Mouse (Mus musculus) layer of hippocampus, postnatal 25 days (tissue): Measurements from ENCODE around the gene Gnmt. TPM values are rescaled to one million over a fixed set of nuclear protein-coding genes. Genes with fewer than 3 reads are reported as not detected.

Experiments
- DNase-seq, 2 experiments: peaks; one replicate each; pipeline ENCODE4 v3.0.0; 2022; ENCODE audit warnings: mixed read lengths in 2 of 2, low spot score in 1 of 2; ENCODE audit errors: extremely low spot score in 1 of 2
- total RNA-seq, 2 experiments: library from RNA; stranded (reverse); gene quantifications; 2 replicates each; pipeline ENCODE4 v1.2.3; 2021

Gene Gnmt
- total RNA-seq, 2 experiments from 2014 or later, result 0.68 TPM; not detected in 1

DNA sequence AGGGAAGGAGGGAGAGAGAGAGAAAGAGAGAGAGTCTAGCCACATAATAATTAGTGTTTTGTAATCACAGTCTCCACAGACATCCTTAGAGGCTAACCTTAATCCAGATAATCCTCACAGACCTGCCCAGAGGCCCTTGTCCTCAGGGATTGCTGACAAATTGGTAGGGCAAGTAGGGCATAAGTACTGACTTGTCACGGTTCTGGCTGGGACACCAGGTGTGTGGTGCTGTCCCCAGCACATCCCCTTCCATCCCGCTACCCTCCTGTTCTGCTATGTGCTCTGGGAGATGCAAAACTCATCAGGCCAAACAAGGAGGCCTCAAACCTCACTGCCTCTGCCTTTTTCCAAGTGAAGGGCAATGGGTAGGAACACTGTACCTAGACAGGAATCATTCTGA lies 16.5 kb upstream of the Gnmt start:
- no peak for DNase-seq

DNA sequence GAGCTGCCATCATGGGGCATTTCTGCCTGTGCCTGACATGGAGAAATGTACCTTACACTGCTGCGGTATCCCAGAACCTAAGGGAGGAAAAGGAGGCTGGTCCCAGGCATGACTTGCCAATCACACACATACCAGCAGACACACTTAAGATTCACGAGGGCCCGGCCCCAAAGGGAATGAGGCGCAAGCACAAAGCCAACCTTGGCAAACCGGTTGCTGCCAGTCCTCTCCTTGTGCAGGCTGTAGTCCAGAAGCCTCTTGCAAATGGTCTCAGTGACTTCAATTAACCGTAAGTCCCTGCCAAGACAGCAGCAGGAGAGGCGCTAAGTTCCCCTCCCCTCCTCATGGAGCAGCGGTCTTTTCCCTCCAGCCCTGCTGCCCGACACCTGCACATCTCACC lies 14.0 kb upstream of the Gnmt start:
- no peak for DNase-seq

DNA sequence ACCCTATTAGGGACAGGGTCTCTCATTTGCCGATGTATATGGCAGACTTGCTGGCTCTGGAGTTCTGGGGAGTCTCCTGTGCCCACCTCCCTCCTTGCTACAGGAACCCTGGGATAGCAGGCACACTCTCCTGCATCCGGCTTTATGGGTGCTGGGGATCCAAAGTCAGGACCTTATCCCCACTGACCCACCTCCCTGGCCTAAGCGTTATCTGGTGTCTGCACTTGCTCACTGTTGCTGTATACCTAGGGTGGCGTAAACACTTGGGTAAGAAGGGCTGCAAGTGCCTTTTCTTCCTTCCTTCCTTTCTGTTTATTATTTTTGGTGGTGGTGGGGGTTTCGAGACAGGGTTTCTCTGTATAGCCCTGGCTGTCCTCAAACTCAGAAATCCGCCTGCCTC lies 12.3 kb upstream of the Gnmt start:
- DNase-seq, result no peak

DNA sequence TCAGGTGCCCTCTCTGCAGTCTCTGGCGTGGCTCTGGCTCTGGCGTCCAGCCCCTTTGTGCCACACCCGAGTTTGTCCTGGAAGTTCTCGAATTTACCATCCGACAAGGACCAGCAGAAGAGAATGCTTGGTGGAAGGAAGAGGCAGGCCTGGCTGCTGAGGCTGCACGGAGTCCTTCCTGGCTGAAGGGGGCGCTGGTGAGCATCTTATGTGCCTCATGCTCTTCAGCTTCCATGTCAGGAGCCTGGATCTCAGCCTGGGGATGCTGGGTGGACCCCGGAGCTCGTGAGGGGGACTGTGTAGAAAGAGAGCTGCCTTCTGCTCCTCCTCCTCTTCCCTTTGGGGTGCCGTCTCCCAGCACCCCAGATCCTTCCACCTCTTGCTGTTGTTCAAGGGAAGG lies 7.2 kb upstream of the Gnmt start:
- DNase-seq, result peak in 1 of 2 experiments; percentile 50

DNA sequence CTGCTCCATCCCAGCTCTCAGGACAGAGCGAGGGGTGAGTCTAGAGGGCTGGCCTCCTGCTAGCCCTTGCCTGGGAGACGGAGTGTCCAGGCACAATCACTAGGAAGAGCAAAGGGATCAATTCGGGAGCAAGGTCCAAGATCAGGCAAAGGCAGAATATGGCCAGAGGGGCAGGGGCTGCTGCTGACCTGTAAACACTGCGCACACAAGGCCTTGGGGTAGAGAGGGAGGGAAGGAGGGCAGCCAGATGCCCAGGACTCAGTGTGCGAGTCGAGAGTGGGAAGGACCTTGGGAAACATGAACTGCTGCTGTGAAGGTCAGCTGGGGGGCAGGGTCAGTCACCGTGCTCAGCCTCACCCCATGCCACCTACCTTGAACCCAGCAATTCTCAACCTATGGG lies 6.3 kb upstream of the Gnmt start:
- DNase-seq, result no peak

DNA sequence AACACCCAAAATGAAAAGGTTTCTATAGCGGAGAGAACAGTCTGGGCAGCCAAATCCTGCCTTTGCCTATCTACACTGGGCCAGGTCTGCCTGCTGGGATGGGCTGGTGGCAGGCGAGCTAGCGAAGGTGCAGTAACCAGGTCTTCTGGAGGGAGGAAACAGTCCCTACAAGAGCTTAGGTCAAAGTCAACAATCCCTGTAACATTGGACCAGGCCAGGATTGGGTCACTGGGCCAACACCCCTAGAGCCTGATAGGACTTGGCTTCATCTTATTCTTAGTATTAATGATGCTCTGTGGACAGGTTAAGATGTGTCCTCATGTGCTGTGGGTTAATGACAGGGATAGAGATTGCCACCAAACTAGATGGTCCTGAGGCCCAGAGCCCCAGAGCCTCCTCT lies 5.1 kb upstream of the Gnmt start:
- no peak for DNase-seq

DNA sequence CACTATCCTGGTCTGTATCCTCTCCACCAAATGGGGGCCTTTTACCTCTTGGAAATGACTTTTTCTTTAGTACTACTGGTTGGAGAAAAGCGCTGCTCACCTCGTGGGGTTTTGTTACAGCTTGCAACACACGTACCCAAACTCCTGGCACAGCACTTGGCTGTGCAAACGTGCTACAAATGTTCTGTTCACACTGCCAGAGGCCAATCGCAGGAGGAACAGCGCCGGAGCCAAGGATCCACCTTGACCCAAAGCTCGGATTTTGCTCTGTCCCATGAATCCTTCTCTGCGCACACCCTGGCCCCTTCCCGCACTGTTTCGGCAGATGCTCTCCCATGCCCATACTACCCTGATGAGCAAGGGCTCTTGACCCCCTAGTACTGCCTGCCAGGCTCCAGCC lies 472 bp downstream of the Gnmt start:
- DNase-seq, result no peak

DNA sequence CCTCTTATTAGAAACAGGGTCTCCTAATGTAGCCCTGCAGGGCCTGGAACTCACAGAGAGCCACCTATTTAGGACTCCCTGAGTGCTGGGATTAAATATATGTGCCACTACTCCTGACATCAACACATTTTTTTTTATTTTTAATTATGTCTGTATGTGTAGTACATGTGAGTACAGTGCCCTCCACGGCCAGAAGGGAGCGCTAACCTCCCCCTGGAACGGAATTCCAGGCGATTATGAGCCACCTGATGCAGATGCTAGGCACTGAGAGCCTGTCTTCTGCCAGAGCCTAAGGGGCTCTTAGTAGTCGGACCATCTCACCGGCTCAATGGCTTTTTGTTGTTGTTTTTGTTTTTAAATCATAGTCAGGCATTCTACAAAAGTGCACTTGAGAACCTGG lies 947 bp downstream of the Gnmt start:
- peak in 1 of 2 experiments; percentile 31 for DNase-seq

DNA sequence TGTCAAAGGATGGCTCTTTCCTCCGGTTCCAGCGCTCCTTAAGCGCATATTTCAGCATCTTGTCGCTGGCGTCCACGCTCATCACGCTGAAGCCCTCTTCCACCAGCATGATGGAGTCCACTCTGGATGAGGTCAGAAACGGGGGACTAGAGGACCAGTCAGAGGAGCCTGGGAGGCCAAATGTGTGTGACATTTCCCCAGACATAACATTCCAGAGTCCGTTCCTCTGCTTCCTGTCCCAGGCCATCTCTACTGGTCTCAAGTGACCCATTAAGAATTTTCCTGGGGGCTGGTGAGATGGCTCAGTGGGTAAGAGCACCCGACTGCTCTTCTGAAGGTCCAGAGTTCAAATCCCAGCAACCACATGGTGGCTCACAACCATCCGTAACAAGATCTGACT lies 1.7 kb downstream of the Gnmt start:
- no peak for DNase-seq

DNA sequence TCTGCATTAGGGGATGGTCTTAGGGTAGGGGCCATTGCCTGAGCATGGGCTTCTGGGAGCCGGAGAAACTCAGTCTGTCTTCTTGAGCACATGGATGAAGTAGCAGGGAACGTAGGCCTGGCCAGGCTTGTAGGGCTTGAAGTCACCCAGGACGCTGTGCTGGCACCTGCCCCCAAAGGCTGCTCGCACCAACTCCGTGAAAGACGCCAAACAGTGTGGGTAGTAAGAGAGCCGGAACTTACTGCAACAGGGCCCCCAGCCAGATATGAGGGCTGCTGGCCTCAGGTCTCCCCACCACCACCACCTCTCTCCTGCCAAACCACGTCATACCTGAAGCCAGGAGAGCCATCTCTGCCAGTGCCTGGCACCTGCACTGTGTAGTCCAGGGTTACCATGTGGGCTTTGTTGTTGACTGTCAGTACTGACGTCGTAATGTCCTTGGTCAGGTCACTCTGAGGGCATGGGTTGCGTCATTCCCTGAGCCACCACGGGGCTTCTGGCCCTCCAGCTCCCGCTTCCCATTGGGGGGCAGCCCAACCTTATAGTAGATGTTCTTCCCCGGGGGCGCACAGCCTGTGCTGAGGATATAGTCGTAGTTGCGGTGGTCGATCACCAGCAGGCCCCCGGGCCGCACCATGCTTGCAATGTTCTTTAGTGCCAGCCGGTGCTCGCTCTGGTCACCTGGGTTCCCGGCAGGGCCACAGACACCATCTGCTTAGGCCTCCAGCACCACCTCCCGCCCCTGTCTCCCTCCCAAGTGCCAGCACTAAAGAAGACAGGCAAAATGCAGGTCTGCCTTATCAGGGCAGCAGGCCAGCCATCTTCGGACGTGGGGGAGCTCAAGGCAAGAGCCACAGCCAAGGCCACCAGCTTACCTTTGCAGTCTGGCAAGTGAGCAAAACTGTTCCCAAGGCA lies 3.0 kb downstream of the Gnmt start:
- DNase-seq, result no peak

DNA sequence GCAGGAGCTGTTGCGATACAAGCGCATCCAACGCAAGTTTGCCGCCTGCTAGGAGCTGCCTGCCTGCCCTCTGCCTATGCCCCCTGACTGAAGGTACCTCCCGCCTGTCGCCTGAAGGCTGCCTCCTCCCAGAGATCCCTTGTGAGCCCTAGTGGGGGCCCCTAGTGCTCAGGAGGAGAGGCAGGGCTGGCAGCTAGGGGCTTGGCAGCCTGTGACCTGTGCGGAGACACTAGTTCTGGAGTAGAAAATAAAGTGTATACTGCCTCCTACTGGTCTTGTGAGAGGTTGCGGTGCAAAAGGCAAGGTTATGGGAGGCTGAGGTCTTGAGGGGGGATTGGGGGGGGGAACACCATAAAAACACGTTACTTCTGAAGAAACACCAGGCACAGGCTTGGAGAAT lies 3.7 kb downstream of the Gnmt start:
- no peak for DNase-seq

DNA sequence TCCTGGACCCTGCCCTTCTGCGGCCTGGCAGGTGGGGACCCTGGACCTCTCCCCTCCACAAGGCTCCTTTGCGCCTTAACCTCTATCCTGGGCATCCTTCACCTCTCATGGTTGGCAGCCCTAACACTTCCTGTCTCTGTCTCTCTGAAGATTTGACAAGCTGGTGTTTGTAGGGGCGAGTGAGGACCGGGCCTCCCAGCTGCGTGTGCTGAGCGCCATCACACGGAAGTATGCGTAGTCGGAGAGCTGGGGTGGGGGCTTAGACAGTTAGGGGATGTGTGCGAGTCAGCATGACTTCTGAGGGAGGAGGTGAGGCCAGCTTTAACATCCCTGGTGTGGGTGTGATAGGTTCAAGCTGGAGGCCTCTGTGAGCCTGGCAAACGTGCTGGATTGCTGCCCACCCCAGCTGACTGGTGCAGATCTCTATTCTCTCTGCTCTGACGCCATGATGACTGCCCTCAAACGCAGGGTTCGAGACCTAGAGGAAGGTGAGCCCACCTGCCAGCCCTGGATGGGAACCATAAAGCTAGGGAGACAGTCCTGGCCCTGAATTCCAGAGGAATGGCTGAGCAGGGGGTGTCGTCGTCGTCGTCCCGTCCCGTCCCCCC lies 4.4 kb downstream of the Gnmt start:
- DNase-seq, result no peak

DNA sequence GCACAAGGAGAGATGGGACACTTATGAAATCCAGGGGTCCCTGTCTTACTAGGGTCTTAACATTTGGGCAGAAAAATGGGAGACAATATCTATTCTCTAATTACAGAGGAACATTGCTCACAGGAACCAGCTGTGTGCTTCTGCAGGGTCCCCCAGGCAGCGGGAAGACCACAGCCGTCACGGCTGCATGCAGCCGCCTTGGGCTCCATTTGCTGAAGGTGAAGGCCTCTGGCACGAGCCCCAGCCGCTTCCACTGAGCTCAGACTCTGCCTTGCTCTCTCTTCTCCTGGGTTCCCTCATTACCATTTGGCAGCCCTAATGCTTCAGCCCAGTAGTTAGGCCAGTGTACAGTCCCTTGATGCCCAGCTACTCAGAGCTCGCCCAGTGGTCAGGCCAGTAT lies 7.9 kb downstream of the Gnmt start:
- DNase-seq, result no peak

DNA sequence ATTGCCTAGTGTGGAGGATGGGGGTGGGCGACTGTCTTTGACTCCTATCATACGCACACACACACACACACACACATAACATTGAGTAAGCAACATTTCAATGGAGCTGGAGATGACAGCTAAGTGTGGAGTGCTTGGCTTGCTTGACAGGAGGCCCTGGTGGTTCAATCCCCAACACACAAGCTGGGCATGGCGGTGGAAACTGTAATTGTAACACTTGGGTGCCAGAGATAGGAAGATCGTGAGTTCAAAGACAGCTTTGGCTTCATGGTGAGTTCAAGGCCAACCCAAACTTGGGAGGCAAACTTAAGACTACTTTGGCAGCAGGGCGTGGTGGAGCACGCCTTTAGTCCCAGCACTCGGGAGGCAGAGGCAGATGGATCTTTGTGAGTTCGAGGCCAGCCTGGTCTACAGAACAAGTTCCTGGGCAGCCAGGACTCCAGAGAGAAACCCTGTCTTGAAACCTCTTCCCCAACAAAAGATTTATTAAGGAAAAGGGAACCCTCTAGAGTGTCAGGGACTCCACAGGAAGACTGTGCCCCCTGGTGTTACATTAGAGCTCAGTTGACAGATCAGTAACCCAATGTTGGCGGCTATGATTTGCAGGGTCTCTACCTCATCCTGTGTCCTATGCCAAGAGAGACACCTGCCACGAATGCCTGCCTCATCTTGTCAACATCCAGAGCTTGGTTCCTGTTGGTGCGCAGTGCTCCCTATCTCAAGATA lies 14.0 kb downstream of the Gnmt start:
- no peak for DNase-seq

DNA sequence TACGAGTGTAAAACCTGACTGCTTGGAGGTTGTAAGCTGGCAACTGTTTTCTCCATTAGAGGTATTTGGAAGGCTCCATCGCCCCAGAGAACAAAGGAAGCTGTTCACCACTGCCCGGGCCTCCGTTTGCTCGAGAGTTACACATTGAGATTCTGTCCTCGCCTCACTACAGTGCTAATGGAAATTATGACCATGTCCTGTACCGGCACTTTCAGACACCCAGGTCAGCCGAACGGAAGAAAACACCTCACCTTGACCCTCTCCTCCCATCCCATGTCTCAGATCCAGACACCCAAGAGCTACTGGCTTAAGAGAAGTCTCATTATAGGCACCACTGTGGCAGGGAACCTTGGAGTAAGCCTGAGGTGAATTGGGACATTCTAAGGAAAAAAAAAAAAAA lies 15.1 kb downstream of the Gnmt start:
- DNase-seq, result no peak

DNA sequence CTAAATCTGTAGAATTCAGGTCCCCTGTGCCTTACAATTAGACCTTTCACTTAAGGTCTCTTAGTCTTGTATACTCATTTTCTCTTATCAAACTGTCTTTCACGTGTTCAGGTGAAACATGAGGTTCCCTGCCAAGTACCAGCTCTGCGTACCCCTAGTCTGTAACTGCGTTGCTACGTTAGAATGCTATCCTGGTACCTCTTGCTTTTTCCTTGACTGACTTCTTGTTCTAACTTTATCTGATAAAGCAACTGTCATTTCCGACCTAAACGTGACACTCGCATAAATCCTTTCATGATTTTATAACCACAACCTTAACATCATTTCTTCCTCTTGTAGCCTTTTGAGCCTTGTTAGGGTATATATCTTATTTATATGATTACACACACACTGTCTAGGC lies 16.5 kb downstream of the Gnmt start:
- DNase-seq, result no peak

DNA sequence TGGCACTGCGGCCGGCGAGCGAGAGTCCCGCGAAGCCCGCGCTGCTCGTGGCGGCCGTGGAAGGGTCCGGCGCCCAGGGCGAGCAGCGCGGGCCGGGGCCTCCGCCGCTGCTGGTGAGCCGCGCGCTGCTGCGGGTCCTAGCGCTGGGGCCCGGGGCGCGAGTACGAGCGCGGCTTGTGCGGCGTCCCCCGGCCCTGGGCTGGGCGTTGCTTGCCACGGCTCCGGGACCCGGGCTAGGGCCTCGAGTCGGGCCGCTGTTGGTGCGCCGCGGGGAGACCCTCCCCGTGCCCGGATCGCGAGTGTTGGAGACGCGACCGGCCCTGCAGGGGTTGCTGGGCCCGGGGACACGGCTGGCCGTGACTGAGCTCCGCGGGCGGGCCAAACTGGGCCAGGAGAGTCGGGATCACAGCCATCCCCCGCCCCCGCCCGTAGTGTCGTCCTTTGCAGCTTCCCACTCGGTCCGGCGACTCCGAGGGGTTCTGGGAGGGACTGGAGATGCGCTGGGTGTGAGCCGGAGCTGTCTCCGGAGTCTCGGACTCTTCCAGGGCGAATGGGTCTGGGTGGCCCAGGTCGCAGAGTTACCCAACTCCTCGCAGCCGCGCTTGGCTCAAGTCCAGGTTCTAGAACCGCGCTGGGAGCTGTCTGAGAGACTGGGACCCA lies 17.2 kb downstream of the Gnmt start:
- peak in 1 of 2 experiments; percentile 41 for DNase-seq

DNA sequence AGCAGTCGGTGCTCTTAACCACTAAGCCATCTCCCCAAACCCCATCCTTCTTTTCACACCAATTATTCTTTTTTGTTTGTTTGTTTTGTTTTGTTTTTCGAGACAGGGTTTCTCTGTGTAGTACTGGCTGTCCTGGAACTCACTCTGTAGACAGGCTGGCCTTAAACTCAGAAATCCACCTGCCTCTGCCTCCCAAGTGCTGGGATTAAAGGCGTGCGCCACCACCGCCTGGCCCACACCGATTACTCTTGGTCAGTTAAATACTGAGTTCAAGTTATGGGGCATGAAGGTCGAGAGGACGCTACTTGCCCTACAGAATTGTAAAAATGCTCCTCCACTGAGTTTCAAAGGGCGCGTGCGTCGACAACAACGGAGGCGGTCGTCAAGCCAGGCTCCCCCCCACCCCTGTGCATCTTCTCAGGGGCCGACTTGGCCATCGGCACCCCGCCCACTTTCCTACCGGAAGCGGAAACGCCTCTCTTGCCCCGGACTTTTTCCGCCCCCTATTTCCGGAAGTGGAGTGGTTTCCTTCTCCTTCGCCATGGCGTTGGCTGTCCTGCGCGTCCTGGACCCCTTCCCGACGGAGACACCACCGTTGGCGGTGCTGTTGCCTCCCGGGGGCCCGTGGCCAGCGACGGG lies 17.9 kb downstream of the Gnmt start, which contains the start of gene Pex6:
TSS of gene Pex6 (plus strand) at position 505 of the 639 bp plus-strand sequence.
- peak; percentile 82 to 86 for DNase-seq

DNA sequence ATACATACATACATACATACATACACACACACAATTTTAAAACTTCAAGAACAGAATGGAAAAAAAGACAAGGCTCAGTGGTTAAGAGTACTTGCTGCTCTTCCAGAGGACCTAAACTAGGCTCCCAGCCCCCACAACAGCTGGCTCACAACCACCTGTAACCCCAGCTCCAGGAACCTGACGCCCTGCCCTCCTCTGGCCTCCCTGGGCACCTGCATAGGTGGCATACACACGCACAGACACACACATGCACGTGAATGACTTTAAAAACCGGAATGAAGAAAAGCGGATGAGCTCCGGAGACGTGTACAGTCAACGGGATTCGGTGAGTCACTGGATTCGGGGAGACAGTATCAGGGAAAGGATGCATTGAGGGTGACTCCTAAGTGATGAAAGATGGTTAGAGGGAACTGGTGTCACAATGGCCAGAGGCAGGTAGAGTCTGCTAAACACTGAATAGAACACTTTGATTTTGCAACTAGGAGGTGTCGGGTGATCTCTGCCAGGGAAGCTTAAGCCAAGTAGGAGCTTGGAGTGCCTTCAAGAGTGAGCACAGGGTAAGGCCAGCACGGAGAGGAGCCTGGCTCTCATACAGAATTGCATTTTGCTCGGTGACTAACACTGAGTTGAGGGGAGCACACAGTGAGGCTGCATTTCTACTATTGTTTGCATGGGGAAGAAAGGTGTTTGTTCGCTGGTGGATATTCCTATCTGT lies 22.4 kb downstream of the Gnmt start:
- no peak for DNase-seq
